Mouse (Mus musculus): ENCODE measurements around the gene Dgkh. TPM values are rescaled to one million over a fixed set of nuclear protein-coding genes. Genes with fewer than 3 reads are reported as not detected.

Gene Dgkh
- polyA plus RNA-seq, 1 experiment, result 1.2 TPM

DNA sequence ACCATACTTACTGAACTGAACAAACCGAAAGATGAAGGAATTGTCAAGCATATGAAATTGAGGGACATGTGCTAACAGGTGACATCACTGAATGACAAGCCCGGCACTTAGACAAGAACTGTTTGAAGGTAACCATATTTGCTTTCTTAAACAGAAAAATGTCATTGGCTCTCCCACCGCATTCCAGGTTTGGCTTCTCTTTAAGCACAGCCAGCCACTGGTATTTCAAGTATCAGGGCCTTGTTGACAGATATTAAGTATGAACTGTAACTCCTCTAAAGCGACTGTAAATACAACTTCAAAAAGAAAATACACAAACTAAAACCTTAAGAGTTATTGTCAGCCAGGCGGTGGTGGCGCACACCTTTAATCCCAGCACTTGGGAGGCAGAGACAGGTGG is 200.2 kb downstream of the Dgkh start:
- no peaks in the 10 kb centered on the region for H3K27me3 ChIP-seq (ENCODE audit: control insufficient read depth, insufficient read depth, insufficient read length)
- H3K36me3 ChIP-seq (ENCODE audit: control insufficient read depth, insufficient read depth), result no peaks in the 10 kb centered on the region
- H3K79me2 ChIP-seq (ENCODE audit: control insufficient read depth, insufficient read depth), result peaks cover 91% of the 10 kb centered on the region
- no peak overlapping the region for H3K4me3 ChIP-seq
- no peak overlapping the region for H3K4me2 ChIP-seq (ENCODE audit: low read depth)
- no peak overlapping the region for H3ac ChIP-seq (ENCODE audit: control insufficient read depth, insufficient read length)
- no peak for TF ChIP-seq MAX (IDR thresholded peaks at IDR 0.05; ENCODE audit: low read depth)
- no peak for TF ChIP-seq MYOG (IDR thresholded peaks at IDR 0.05; ENCODE audit: control insufficient read depth in 1 of 3, insufficient read depth in 1 of 3, insufficient read length in 2 of 3, low read depth in 2 of 3)
- TF ChIP-seq TCF3 (IDR thresholded peaks at IDR 0.05; ENCODE audit: insufficient read length, low read depth), result no peak
- TF ChIP-seq MYOD1 (IDR thresholded peaks at IDR 0.05; ENCODE audit: control insufficient read depth in 1 of 3, insufficient read length in 2 of 3, low read depth in 2 of 3), result no peak

DNA sequence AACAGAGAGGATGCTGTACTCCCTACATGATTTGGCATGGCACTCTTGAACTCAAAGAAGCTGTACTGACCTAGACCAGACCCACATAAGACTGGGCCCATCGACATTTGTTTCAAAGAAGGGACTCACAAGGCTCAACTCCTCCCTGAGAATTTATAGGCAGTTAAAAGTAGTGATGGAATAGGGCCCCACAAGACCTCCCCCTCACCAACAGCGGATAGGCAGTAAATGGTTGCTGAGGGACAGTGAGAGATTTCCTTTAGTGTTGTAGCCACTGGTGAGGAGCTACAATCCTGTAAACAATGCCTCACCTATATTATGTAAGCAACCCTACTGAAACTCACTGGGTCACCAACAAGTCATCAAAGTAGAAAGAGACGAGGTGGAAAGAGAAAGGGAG is 202.3 kb downstream of the Dgkh start:
- TF ChIP-seq MYOD1 (IDR thresholded peaks at IDR 0.05; ENCODE audit: control insufficient read depth in 1 of 3, insufficient read length in 2 of 3, low read depth in 2 of 3), result no peak
- no peak for TF ChIP-seq TCF12 (IDR thresholded peaks at IDR 0.05; ENCODE audit: insufficient read depth, poor library complexity, severe bottlenecking)
- TF ChIP-seq MAX (IDR thresholded peaks at IDR 0.05; ENCODE audit: low read depth), result no peak
- no peak for TF ChIP-seq USF1 (IDR thresholded peaks at IDR 0.05; ENCODE audit: low read depth)
- no peak for TF ChIP-seq TCF3 (IDR thresholded peaks at IDR 0.05; ENCODE audit: insufficient read length, low read depth)
- no peak for TF ChIP-seq REST (IDR thresholded peaks at IDR 0.05; ENCODE audit: insufficient read depth, insufficient read length)
- TF ChIP-seq SRF (IDR thresholded peaks at IDR 0.05; ENCODE audit: control insufficient read depth, insufficient read length, low read depth), result no peak
- TF ChIP-seq E2F4 (IDR thresholded peaks at IDR 0.05; ENCODE audit: insufficient read depth), result no peak
- TF ChIP-seq CEBPB (IDR thresholded peaks at IDR 0.05; ENCODE audit: insufficient read depth, poor library complexity, severe bottlenecking), result no peak
- TF ChIP-seq POLR2AphosphoS2 (IDR thresholded peaks at IDR 0.05; ENCODE audit: insufficient read length, low read depth), result no peak
- no peak for TF ChIP-seq POLR2A (IDR thresholded peaks at IDR 0.05; ENCODE audit: insufficient read length, low read depth)
- no peak for TF ChIP-seq MYOG (IDR thresholded peaks at IDR 0.05; ENCODE audit: control insufficient read depth in 1 of 3, insufficient read depth in 1 of 3, insufficient read length in 2 of 3, low read depth in 2 of 3)
- Histone ChIP-seq H3K27me3 (ENCODE audit: control insufficient read depth, insufficient read depth, insufficient read length) (no peaks in the 10 kb centered on the region), H3K4me2 (ENCODE audit: low read depth) (no peak overlapping the region), H3K79me2 (ENCODE audit: control insufficient read depth, insufficient read depth) (peaks cover 97% of the 10 kb centered on the region), H3K4me3 (no peak overlapping the region), H3K36me3 (ENCODE audit: control insufficient read depth, insufficient read depth) (no peaks in the 10 kb centered on the region), H3ac (ENCODE audit: control insufficient read depth, insufficient read length) (no peak overlapping the region)

DNA sequence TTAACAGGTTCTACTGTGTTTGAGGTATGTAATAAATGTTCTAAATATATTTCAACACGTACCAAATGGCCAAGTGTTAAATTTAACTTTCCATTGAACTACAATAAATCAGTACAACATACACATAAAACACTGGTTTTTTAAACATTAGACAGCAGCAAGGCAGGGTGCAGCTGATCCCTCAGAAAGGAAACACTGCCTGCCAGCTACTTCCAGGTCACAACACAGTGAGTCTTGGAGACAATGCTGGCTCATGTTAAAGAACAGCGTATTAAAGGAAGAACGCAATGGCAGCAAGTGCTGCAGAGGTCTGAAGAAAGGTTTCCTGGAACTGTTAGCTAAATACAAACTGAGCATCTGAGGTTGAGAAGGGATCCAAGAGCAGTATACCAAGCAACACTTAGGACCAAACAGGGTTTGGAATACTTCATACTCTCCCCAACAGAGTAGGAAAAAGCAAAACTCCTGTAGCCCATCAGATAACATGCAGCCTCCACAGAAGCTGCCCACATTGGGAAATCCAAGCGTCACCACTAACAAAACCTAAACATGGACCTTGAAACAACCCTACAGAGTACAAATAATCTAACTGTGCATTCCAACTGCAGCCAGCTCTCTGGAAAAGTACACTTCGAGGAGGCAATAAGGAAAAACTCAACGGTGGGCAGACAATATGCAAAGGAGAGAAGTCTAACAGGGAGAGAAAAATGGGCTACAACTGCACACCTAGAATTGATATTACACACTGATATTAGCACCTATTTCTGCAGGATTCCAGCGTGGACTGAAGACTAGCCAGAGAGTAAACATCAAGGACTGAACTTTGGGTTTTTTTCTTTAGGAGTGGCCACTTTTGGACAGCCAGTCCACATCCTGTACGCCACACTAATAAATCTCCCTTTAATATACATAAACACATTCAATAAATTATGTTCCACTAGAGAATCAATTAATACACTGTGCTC is 203.8 kb downstream of the Dgkh start:
- no peaks in the 10 kb centered on the region for H3K27me3 ChIP-seq (ENCODE audit: control insufficient read depth, insufficient read depth, insufficient read length)
- TF ChIP-seq CEBPB (IDR thresholded peaks at IDR 0.05; ENCODE audit: insufficient read depth, poor library complexity, severe bottlenecking), result no peak
- TF ChIP-seq POLR2A (IDR thresholded peaks at IDR 0.05; ENCODE audit: insufficient read length, low read depth), result no peak
- TF ChIP-seq TCF12 (IDR thresholded peaks at IDR 0.05; ENCODE audit: insufficient read depth, poor library complexity, severe bottlenecking), result no peak
- no peak for TF ChIP-seq MAX (IDR thresholded peaks at IDR 0.05; ENCODE audit: low read depth)
- TF ChIP-seq REST (IDR thresholded peaks at IDR 0.05; ENCODE audit: insufficient read depth, insufficient read length), result no peak
- no peak for TF ChIP-seq MYOG (IDR thresholded peaks at IDR 0.05; ENCODE audit: control insufficient read depth in 1 of 3, insufficient read depth in 1 of 3, insufficient read length in 2 of 3, low read depth in 2 of 3)
- no peak for TF ChIP-seq SRF (IDR thresholded peaks at IDR 0.05; ENCODE audit: control insufficient read depth, insufficient read length, low read depth)
- TF ChIP-seq MYOD1 (IDR thresholded peaks at IDR 0.05; ENCODE audit: control insufficient read depth in 1 of 3, insufficient read length in 2 of 3, low read depth in 2 of 3), result no peak
- no peak for TF ChIP-seq POLR2AphosphoS2 (IDR thresholded peaks at IDR 0.05; ENCODE audit: insufficient read length, low read depth)
- H3K36me3 ChIP-seq (ENCODE audit: control insufficient read depth, insufficient read depth), result no peaks in the 10 kb centered on the region
- H3K4me2 ChIP-seq (ENCODE audit: low read depth), result no peak overlapping the region
- H3K4me3 ChIP-seq, result no peak overlapping the region
- H3ac ChIP-seq (ENCODE audit: control insufficient read depth, insufficient read length), result no peak overlapping the region
- peaks cover 97% of the 10 kb centered on the region for H3K79me2 ChIP-seq (ENCODE audit: control insufficient read depth, insufficient read depth)

DNA sequence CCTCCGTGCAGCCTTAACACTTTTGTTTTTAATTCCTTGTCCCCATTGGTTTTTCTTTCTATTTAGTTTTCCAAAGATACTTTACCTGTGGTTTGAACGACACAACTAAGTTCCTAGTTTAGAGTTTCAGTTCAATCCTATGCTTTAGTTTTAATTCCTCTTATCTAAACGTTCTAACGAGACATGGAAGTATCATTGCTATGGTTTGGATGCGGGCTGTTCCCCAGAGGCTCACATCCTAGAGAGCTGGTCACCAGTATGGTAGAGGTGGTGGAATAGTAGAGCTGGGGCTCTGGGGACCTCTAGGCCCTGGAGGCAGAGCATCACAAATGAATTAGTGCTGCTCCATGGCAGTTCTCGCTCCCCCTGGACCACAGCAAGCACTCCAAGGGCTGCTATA is 205.7 kb downstream of the Dgkh start:
- Histone ChIP-seq H3K79me2 (ENCODE audit: control insufficient read depth, insufficient read depth) (peaks cover 97% of the 10 kb centered on the region), H3K4me3 (no peak overlapping the region), H3K27me3 (ENCODE audit: control insufficient read depth, insufficient read depth, insufficient read length) (no peaks in the 10 kb centered on the region), H3K4me2 (ENCODE audit: low read depth) (no peak overlapping the region), H3ac (ENCODE audit: control insufficient read depth, insufficient read length) (no peak overlapping the region), H3K36me3 (ENCODE audit: control insufficient read depth, insufficient read depth) (no peaks in the 10 kb centered on the region)
- TF ChIP-seq SRF (IDR thresholded peaks at IDR 0.05; ENCODE audit: control insufficient read depth, insufficient read length, low read depth) (no peak), E2F4 (IDR thresholded peaks at IDR 0.05; ENCODE audit: insufficient read depth) (no peak), MYOG (IDR thresholded peaks at IDR 0.05; ENCODE audit: control insufficient read depth in 1 of 3, insufficient read depth in 1 of 3, insufficient read length in 2 of 3, low read depth in 2 of 3) (no peak), MAX (IDR thresholded peaks at IDR 0.05; ENCODE audit: low read depth) (no peak), CEBPB (IDR thresholded peaks at IDR 0.05; ENCODE audit: insufficient read depth, poor library complexity, severe bottlenecking) (no peak), MYOD1 (IDR thresholded peaks at IDR 0.05; ENCODE audit: control insufficient read depth in 1 of 3, insufficient read length in 2 of 3, low read depth in 2 of 3) (no peak), TCF12 (IDR thresholded peaks at IDR 0.05; ENCODE audit: insufficient read depth, poor library complexity, severe bottlenecking) (no peak)

DNA sequence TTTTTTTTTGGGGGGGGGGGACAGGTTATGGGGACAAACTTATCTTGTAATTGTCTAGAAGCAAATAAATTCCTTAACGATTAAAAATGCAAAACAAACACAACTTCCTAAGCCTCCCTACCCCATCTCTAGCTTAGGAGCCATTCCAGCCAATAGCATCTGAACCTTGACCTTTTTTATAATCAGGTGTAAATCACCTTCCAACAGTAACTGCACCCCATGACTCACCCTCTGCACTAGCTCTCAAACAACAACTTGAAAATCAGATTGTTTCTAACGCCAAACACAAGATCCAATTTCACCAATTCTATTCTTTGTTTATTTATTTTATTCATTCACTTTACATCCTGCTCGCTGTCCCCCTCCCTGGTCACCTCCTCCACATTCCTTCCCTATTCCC is 206.1 kb downstream of the Dgkh start:
- peaks cover 3% of the 10 kb centered on the region for H3K36me3 ChIP-seq (ENCODE audit: control insufficient read depth, insufficient read depth)
- TF ChIP-seq POLR2A (IDR thresholded peaks at IDR 0.05; ENCODE audit: insufficient read length, low read depth) (no peak), POLR2AphosphoS2 (IDR thresholded peaks at IDR 0.05; ENCODE audit: insufficient read length, low read depth) (no peak)
- no peak overlapping the region for H3ac ChIP-seq (ENCODE audit: control insufficient read depth, insufficient read length)
- H3K4me2 ChIP-seq (ENCODE audit: low read depth), result no peak overlapping the region
- no peaks in the 10 kb centered on the region for H3K27me3 ChIP-seq (ENCODE audit: control insufficient read depth, insufficient read depth, insufficient read length)
- H3K79me2 ChIP-seq (ENCODE audit: control insufficient read depth, insufficient read depth), result peaks cover 95% of the 10 kb centered on the region
- H3K4me3 ChIP-seq, result no peak overlapping the region

Measured in myocyte (in vitro differentiated cells).